Mouse (Mus musculus) hindbrain, embryonic 12.5 days (tissue): ENCODE data around the gene Cntnap2. TPM values are rescaled to one million over a fixed set of nuclear protein-coding genes. Genes with fewer than 3 reads are reported as not detected.

Experiments
- ATAC-seq: fragments of 200-750 bp; cut with Nextera tagmentation; 2 replicates; pipeline ENCODE4 v1.8.0; 2017; ENCODE audit warnings: moderate TSS enrichment; ENCODE audit not compliant: low FRiP score
- H3K27ac ChIP-seq: fragments of 300-500 bp; sonication (generic); 2 replicates; pipeline ENCODE4 v1.5.1; 2016; ENCODE audit warnings: mild to moderate bottlenecking
- H3K27me3 ChIP-seq: fragments of 300-500 bp; sonication (generic); 2 replicates; pipeline ENCODE4 v1.6.1; 2016; ENCODE audit warnings: mild to moderate bottlenecking
- H3K36me3 ChIP-seq: fragments of 300-500 bp; sonication (generic); 2 replicates; pipeline ENCODE4 v1.6.1; 2016; ENCODE audit warnings: mild to moderate bottlenecking
- H3K4me1 ChIP-seq: fragments of 300-500 bp; sonication (generic); 2 replicates; pipeline ENCODE4 v1.6.1; 2016
- H3K4me2 ChIP-seq: fragments of 300-500 bp; sonication (generic); replicated peaks from 2 replicates; pipeline ENCODE4 v1.6.1; 2016; ENCODE audit warnings: mild to moderate bottlenecking
- H3K4me3 ChIP-seq: fragments of 300-500 bp; sonication (generic); 2 replicates; pipeline ENCODE4 v1.5.1; 2016; ENCODE audit warnings: mild to moderate bottlenecking
- H3K9ac ChIP-seq: fragments of 300-500 bp; sonication (generic); 2 replicates; pipeline ENCODE4 v1.6.1; 2016; ENCODE audit warnings: mild to moderate bottlenecking, moderate library complexity
- H3K9me3 ChIP-seq: fragments of 300-500 bp; sonication (generic); replicated peaks from 2 replicates; pipeline ENCODE4 v1.6.1; 2016; ENCODE audit warnings: mild to moderate bottlenecking
- WGBS: fragments of 180-500 bp; shearing (Covaris S2); methylation state at CpG from one replicate; pipeline ENCODE4 v1.1.7; 2016; 5-methylcytosine and 5-hydroxymethylcytosine counted together
- polyA plus RNA-seq: library from polyadenylated mRNA; unstranded; fragments of >200 nt; fragmentation: Nextera tagmentation; extraction: Ambion mirVana; gene quantifications from 2 replicates; pipeline ENCODE4 v1.2.1, GENCODE M21; 2016

Cntnap2 gene
- polyA plus RNA-seq, 1 experiment from 2014 or later, result 25.7 TPM

- Histone ChIP-seq H3K27ac (no peak overlapping the region), H3K36me3 (no peaks in the 10 kb centered on the region), H3K4me3 (no peak overlapping the region), H3K4me2 (no peak overlapping the region), H3K9me3 (no peaks in the 10 kb centered on the region), H3K27me3 (no peaks in the 10 kb centered on the region), H3K4me1 (no peaks in the 10 kb centered on the region), H3K9ac (no peak overlapping the region)
- no peak for ATAC-seq
- 72% methylated on average over 6 of the region's 6 CpGs for WGBS
Observed at GRCm38 (mm10) chr6:45974471-45975154, 915.5 kb downstream of the Cntnap2 start.

DNA sequence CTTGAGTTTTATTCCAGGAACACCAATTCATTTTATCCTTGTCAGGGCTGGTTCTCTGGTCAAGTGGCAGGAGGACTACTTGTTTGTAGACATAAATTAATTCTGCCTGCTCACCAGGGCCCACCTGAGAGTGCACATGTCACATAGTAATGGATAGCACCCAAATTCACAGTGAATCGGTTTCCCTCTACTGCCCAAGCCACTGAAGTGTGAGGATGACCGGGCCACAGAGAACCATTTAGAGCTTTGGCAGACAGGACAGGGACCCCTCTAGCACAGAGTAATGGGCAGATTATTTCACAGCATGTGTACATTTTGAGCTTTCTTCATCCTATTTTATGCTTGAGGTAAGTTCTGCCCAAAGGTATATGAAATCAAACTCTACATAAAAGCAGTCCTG is 920.0 kb downstream of the Cntnap2 start:
- no peaks in the 10 kb centered on the region for H3K27me3 ChIP-seq

DNA sequence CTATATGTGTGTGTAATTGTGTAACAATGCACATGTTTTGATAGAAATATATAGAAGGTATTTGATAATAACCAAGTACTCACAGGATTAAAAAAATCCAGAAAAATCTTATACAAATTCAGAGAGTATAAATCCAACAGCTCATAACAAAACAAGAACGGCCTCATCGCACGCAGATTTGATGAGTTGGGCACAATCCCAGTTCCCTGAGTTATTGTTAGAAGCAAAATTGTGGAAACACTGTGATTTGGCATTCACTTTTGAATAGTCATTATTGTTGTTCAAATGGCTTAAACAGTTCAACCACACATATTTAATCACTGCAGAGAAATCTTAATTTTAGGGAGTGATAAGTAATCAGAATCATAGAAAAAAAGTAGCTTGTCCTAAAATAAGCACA is 928.9 kb downstream of the Cntnap2 start:
- Histone ChIP-seq H3K4me2 (no peak overlapping the region), H3K36me3 (no peaks in the 10 kb centered on the region), H3K4me3 (no peak overlapping the region), H3K27me3 (no peaks in the 10 kb centered on the region), H3K4me1 (no peaks in the 10 kb centered on the region), H3K27ac (no peak overlapping the region), H3K9me3 (no peaks in the 10 kb centered on the region), H3K9ac (no peak overlapping the region)
- 91% methylated on average over 3 of the region's 3 CpGs for WGBS
- no peak for ATAC-seq

More for the DNA sequence above, 920.0 kb downstream of the Cntnap2 start:
- ATAC-seq, result no peak
- H3K9me3 ChIP-seq, result no peaks in the 10 kb centered on the region
- H3K4me2 ChIP-seq, result no peak overlapping the region
- no peak overlapping the region for H3K27ac ChIP-seq
- WGBS, result 84% methylated on average over 2 of the region's 2 CpGs
- H3K4me3 ChIP-seq, result no peak overlapping the region
- H3K4me1 ChIP-seq, result no peaks in the 10 kb centered on the region
- no peak overlapping the region for H3K9ac ChIP-seq
- H3K36me3 ChIP-seq, result no peaks in the 10 kb centered on the region

DNA sequence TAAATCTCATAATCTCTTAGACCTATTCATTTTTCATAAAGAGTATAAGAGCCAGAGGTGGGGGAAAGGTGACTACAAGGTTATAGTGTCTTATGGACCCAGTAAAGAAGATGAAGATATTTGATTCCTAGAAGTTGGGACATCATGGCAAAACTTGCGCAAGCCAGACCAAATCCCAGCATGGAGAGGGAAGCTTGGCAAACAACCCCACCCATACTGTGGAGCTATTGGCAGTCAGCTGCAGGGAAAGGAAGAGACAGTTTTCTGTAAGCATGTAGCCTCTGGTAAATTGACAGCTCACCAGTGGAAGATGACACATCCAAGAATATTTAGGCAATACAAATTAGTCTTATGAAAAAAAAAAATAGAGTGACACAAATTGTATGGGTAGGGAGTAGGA is 931.9 kb downstream of the Cntnap2 start:
- Histone ChIP-seq H3K27me3 (no peaks in the 10 kb centered on the region), H3K9ac (no peak overlapping the region), H3K4me2 (no peak overlapping the region), H3K27ac (no peak overlapping the region), H3K4me3 (no peak overlapping the region), H3K4me1 (no peaks in the 10 kb centered on the region), H3K36me3 (no peaks in the 10 kb centered on the region), H3K9me3 (no peaks in the 10 kb centered on the region)
- 94% methylated on average over 1 of the region's 1 CpGs for WGBS
- ATAC-seq, result no peak

- no peak overlapping the region for H3K4me3 ChIP-seq
- 78% methylated on average over 2 of the region's 2 CpGs for WGBS
- H3K27ac ChIP-seq, result no peak overlapping the region
- no peak overlapping the region for H3K4me2 ChIP-seq
- no peaks in the 10 kb centered on the region for H3K9me3 ChIP-seq
- no peak overlapping the region for H3K9ac ChIP-seq
- ATAC-seq, result no peak
- no peaks in the 10 kb centered on the region for H3K27me3 ChIP-seq
- no peaks in the 10 kb centered on the region for H3K4me1 ChIP-seq
- H3K36me3 ChIP-seq, result no peaks in the 10 kb centered on the region
Observed at GRCm38 (mm10) chr6:46022515-46023143, 963.5 kb downstream of the Cntnap2 start.

DNA sequence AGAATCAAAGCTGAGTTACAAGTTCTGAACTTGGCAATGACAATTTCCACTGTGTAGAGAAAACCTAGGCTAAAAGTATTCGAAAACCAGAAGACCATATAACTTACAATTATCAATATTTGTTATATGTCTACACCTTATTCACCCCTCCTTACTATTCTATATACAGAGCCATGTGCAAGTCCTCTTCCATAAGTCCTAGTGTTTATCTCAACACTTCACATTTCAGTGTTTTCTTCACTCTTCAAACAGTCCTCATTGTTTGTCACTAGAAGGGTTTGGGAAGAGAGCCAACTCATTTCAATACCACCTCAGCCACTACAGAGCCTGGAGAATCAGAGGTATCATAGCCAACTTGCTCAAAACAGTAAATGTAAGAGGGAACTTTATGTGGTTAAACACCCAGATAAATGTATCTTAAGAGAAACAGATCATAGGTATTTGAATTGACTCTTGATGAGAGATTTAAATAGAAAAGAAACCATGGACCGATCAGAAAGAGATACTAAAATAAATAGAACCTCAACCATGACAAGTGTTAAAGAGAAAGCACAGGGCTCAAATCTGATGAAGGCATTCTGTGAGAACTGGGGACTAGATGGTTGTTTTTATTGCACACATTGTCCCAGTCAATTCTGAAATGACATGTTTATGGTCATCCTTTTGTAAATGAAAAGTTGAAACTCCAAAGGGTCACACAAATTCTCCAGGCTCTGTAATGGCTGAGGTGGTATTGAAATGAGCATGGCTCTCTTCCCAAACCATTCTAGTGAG is 972.9 kb downstream of the Cntnap2 start:
- Histone ChIP-seq H3K27ac (no peak overlapping the region), H3K27me3 (no peaks in the 10 kb centered on the region), H3K4me2 (no peak overlapping the region), H3K9me3 (no peaks in the 10 kb centered on the region), H3K4me3 (no peak overlapping the region), H3K4me1 (no peaks in the 10 kb centered on the region), H3K9ac (no peak overlapping the region), H3K36me3 (no peaks in the 10 kb centered on the region)
- ATAC-seq, result no peak
- 91% methylated on average over 2 of the region's 2 CpGs for WGBS

GRCm38 (mm10) chr6:46033108-46033507 is 974.0 kb downstream of the Cntnap2 start:
- H3K9me3 ChIP-seq, result no peaks in the 10 kb centered on the region
- H3K27ac ChIP-seq, result no peak overlapping the region
- H3K4me2 ChIP-seq, result no peak overlapping the region
- WGBS, result 65% methylated on average over 2 of the region's 2 CpGs
- H3K36me3 ChIP-seq, result no peaks in the 10 kb centered on the region
- H3K4me1 ChIP-seq, result no peaks in the 10 kb centered on the region
- no peak overlapping the region for H3K4me3 ChIP-seq
- H3K27me3 ChIP-seq, result no peaks in the 10 kb centered on the region
- ATAC-seq, result no peak
- no peak overlapping the region for H3K9ac ChIP-seq

- ATAC-seq, result no peak
- Histone ChIP-seq H3K27ac (no peak overlapping the region), H3K4me2 (no peak overlapping the region), H3K4me1 (no peaks in the 10 kb centered on the region), H3K9ac (no peak overlapping the region), H3K36me3 (no peaks in the 10 kb centered on the region), H3K9me3 (no peaks in the 10 kb centered on the region), H3K27me3 (no peaks in the 10 kb centered on the region), H3K4me3 (no peak overlapping the region)
- WGBS, result 85% methylated on average over 4 of the region's 4 CpGs
Observed at GRCm38 (mm10) chr6:46040671-46041070, 981.5 kb downstream of the Cntnap2 start.

- H3K9ac ChIP-seq, result no peak overlapping the region
Observed at GRCm38 (mm10) chr6:46080236-46080635, 1021.1 kb downstream of the Cntnap2 start.

DNA sequence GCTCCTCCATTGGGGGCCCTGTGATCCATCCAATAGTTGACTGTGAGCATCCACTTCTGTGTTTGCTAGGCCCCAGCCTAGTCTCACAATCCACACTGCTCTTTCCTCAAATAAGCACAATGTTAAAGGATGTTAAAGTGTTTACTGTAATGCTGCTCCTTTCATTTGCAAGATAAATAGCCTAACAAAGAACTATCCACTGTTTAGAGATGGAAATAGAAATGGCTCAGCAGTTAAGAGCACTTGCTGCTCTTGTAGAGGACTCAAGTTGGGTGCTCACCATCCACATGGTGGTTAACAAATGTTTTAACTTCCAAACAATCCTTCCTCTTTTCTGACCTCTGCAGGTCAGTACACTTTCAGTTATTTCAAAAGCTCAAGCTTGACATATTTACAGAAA is 1022.3 kb downstream of the Cntnap2 start:
- ATAC-seq, result no peak
- no peak overlapping the region for H3K4me2 ChIP-seq
- no peaks in the 10 kb centered on the region for H3K9me3 ChIP-seq
- H3K27ac ChIP-seq, result no peak overlapping the region
- H3K4me3 ChIP-seq, result no peak overlapping the region
- no peaks in the 10 kb centered on the region for H3K36me3 ChIP-seq
- no peak overlapping the region for H3K9ac ChIP-seq
- no peaks in the 10 kb centered on the region for H3K4me1 ChIP-seq
- no peaks in the 10 kb centered on the region for H3K27me3 ChIP-seq

More at GRCm38 (mm10) chr6:46080236-46080635, 1021.1 kb downstream of the Cntnap2 start:
- Histone ChIP-seq H3K9me3 (no peaks in the 10 kb centered on the region), H3K27ac (no peak overlapping the region), H3K4me2 (no peak overlapping the region), H3K27me3 (no peaks in the 10 kb centered on the region), H3K36me3 (no peaks in the 10 kb centered on the region), H3K4me3 (no peak overlapping the region), H3K4me1 (no peaks in the 10 kb centered on the region)
- WGBS, result 49% methylated on average over 2 of the region's 2 CpGs
- ATAC-seq, result no peak

- Histone ChIP-seq H3K9me3 (no peaks in the 10 kb centered on the region), H3K27ac (no peak overlapping the region), H3K27me3 (no peaks in the 10 kb centered on the region), H3K9ac (no peak overlapping the region), H3K36me3 (no peaks in the 10 kb centered on the region), H3K4me3 (no peak overlapping the region), H3K4me1 (no peaks in the 10 kb centered on the region), H3K4me2 (no peak overlapping the region)
- no peak for ATAC-seq
- WGBS, result 68% methylated on average over 1 of the region's 1 CpGs
Observed at GRCm38 (mm10) chr6:46143189-46143841, 1084.2 kb downstream of the Cntnap2 start.

DNA sequence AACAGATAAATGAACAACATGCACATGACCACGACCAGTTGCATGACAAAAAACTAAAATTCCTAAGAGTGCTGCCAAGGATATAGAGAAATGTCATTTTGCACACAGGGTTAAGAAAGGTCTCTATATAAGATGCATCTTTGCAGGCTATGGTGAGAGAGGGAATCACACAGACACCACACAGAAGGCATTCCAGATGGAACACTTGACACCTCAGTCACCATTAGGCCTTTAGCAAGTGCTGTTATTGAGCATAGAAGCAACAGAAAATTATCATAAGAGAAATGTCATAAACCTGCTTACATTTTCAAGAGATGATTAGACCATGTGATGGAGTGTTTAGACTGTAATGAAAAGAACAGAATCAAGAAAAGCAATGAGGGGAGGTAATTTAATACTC is 1107.7 kb downstream of the Cntnap2 start:
- H3K9ac ChIP-seq, result no peak overlapping the region
- no peaks in the 10 kb centered on the region for H3K9me3 ChIP-seq
- no peaks in the 10 kb centered on the region for H3K27me3 ChIP-seq
- H3K4me3 ChIP-seq, result no peak overlapping the region
- H3K4me2 ChIP-seq, result no peak overlapping the region
- H3K4me1 ChIP-seq, result no peaks in the 10 kb centered on the region
- no peak for ATAC-seq
- no peaks in the 10 kb centered on the region for H3K36me3 ChIP-seq
- WGBS, result 82% methylated on average over 1 of the region's 1 CpGs
- no peak overlapping the region for H3K27ac ChIP-seq
